Mouse (Mus musculus) neural tube, embryonic 10.5 days (tissue): ENCODE measurements around the gene Crabp1.

Source experiments
- DNase-seq: peaks from one replicate; pipeline ENCODE4 v3.0.0-alpha.2; 2017; ENCODE audit warnings: low spot score; ENCODE audit errors: extremely low spot score

The Crabp1 gene

GRCm38 (mm10) chr9:54764561-54765217 lies at the start of gene Crabp1:
Gene Crabp1, plus strand, starts transcription at chr9:54764748.
- DNase-seq, result peak; percentile 68

GRCm38 (mm10) chr9:54715776-54716175 lies 48.8 kb upstream of the Crabp1 start:
- no peak for DNase-seq

- no peak for DNase-seq
These were observed 47.0 kb upstream of the Crabp1 start for GRCm38 (mm10) chr9:54717527-54717926.

GRCm38 (mm10) chr9:54722156-54722555 lies 42.4 kb upstream of the Crabp1 start:
- no peak for DNase-seq

GRCm38 (mm10) chr9:54722596-54722995 lies 42.0 kb upstream of the Crabp1 start:
- DNase-seq, result no peak

- no peak for DNase-seq
These were observed 38.2 kb upstream of the Crabp1 start for GRCm38 (mm10) chr9:54726315-54726714.

- DNase-seq, result no peak
These were observed 32.4 kb upstream of the Crabp1 start for GRCm38 (mm10) chr9:54732122-54732521.

GRCm38 (mm10) chr9:54733921-54734638 lies 30.5 kb upstream of the Crabp1 start, which contains the start of gene Wdr61:
Gene Wdr61, minus strand, starts transcription at chr9:54734519.
- peak; percentile 98 for DNase-seq

GRCm38 (mm10) chr9:54734639-54735252 lies 29.8 kb upstream of the Crabp1 start:
- no peak for DNase-seq

GRCm38 (mm10) chr9:54736284-54736701 lies 28.3 kb upstream of the Crabp1 start:
- peak; percentile 79 for DNase-seq

GRCm38 (mm10) chr9:54738376-54738775 lies 26.2 kb upstream of the Crabp1 start:
- peak; percentile 64 for DNase-seq

GRCm38 (mm10) chr9:54743891-54744290 lies 20.7 kb upstream of the Crabp1 start:
- DNase-seq, result no peak

- peak; percentile 81 for DNase-seq
These were observed 18.7 kb upstream of the Crabp1 start for GRCm38 (mm10) chr9:54745740-54746370.

GRCm38 (mm10) chr9:54750215-54750981 lies 14.2 kb upstream of the Crabp1 start:
- no peak for DNase-seq

- DNase-seq, result no peak
These were observed 12.9 kb upstream of the Crabp1 start for GRCm38 (mm10) chr9:54751684-54752083.

GRCm38 (mm10) chr9:54752201-54752943 lies 12.2 kb upstream of the Crabp1 start:
- peak; percentile 55 for DNase-seq

- DNase-seq, result no peak
These were observed 11.6 kb upstream of the Crabp1 start for GRCm38 (mm10) chr9:54752944-54753295.

- DNase-seq, result no peak
These were observed 5.0 kb upstream of the Crabp1 start for GRCm38 (mm10) chr9:54759592-54759991.

- DNase-seq, result no peak
These were observed 457 bp upstream of the Crabp1 start for GRCm38 (mm10) chr9:54764091-54764490.

GRCm38 (mm10) chr9:54765336-54766085 lies 963 bp downstream of the Crabp1 start:
- peak; percentile 63 for DNase-seq
